Mouse (Mus musculus): ENCODE measurements around the gene Msi2.

- TF ChIP-seq CTCF (IDR thresholded peaks at IDR 0.05; ENCODE audit: low read depth, low read length) (no peak), TAL1 (conservative IDR thresholded peaks at IDR 0.05; ENCODE audit: low read depth, low read length) (no peak), GATA1 (IDR thresholded peaks at IDR 0.05; ENCODE audit: borderline replicate concordance, low read length) (no peak), GATA2 (IDR thresholded peaks at IDR 0.05; ENCODE audit: borderline replicate concordance, low read depth, low read length) (no peak)
These were observed 165.9 kb downstream of the Msi2 start for GRCm38 (mm10) chr11:88552385-88552784.
